Mouse (Mus musculus) megakaryocyte, embryonic 14.5 days (primary cell): ENCODE data around the gene Foxm1.

Source experiments
- FLI1 ChIP-seq: IDR thresholded peaks from 2 replicates; pipeline ENCODE4 v1.6.1; 2012; ENCODE audit warnings: low read length, inconsistent platforms, mixed read lengths
- GATA1 ChIP-seq: IDR thresholded peaks from 3 replicates; pipeline ENCODE4 v1.6.1; 2012; ENCODE audit warnings: mixed read lengths, low read length, inconsistent platforms, borderline replicate concordance

DNA sequence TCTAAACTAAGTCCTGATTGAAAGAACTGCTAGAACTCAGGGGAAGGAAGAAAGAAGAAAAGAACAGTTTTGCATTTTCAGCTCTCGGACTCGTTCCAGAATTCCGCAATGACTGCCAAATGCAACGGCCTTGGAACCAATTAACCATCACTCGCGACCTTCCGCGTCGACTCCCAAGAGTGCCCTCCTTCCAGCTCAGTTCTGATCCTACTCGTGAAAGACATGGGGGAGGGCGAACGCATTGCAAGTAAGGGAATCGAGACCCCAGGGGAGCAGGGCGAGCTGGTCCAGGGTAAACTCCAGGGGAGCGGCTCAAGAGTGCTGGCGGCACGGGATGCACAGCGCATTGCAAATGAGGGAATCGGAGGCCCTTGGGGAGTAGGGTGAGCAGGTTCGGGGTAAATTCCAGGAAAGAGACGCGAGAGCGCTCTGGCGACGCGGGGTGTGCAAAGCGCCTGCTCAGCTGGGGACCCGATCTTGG is 7.5 kb upstream of the Foxm1 start:
- TF ChIP-seq GATA1, result no peak
- no peak for TF ChIP-seq FLI1
